Mouse (Mus musculus) gonadal fat pad, adult 2 months (tissue): ENCODE measurements around the gene Hmgb4. TPM values are rescaled to one million over a fixed set of nuclear protein-coding genes. Genes with fewer than 3 reads are reported as not detected.

Source experiments
- DNase-seq: peaks from one replicate; pipeline ENCODE4 v3.0.0-alpha.2; 2012; ENCODE audit warnings: low read depth
- polyA plus RNA-seq: library from polyadenylated mRNA; depleted of rRNA; stranded (reverse); fragments of >200 nt; gene quantifications from 2 replicates; pipeline ENCODE4 v1.2.3, GENCODE M21; 2012; rRNA removed

Gene Hmgb4
- polyA plus RNA-seq = 0.49 and 0.99 TPM in 2 replicates

DNA sequence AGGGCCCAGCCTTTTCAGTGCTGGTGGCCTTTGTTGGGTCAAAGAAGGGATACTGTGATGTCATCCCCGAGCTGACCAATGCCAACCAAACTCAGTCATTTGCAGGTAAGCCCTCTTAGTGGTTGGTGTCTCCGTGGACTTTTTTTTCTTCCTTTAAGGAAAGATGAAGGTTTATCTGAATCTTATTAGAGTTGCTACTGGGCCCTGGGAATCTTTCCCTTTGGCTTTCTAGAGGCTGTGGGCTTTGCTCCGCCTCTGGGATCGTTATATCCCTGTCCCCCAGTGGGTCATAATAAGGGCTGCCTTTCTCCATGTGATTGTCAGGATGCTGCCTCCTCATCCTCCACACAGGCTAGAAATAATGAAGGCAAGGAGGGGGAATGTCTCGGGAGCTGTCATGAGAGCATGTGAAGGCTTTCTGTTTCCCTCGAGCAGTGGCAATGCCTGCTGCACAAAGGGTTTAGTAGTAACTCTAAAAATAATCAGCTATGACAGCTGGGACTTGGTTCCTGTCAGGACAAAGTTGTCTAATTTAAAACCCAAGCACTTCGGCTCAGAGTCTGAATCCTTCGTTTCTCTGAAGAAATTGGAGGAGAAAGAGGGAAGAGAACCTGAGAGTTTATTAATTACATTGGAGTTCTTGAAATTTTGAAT, at the start of gene Hmgb4:
Gene Hmgb4, minus strand, starts transcription at position 51 of the 654 bp plus-strand sequence.
- DNase-seq = no peak

DNA sequence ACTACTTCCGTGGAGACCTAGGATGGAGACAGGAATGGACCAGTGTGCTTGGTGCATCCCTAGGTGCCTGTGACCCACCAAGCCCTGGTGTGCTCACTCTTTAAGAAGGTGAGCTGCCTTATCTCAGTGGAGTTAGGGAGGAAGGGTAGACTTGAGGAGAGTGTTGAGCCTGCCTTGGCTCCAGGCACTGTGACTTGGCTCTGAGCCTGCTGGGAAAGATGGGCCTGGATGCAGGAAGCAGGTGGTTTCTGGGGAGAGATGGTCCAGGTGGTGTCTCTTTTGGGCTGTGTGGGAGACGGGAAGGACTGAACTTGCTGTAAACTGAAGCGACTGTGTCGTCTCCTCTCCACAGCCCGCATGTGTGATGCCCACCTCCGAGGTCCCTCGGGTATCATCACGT, 45.3 kb upstream of the Hmgb4 start:
- no peak for DNase-seq

DNA sequence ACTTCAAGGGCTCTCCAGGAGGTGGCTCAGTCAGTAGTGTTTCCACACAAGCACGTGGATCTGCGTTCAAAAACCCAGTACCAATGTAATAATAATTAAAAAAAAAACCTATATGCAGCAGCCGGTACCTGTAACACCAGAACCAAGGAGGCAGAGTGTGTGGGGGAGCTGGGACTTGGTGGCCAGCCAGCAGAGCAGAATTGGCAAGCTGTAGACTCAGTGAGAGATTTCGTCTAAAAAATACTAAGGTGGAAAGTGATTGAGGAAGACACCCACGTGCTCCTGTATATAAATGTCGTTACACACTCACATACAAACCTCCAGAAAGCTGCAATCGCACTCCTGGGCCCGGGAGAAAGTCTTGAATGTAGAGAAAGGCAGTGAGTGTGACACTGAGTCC, 43.3 kb upstream of the Hmgb4 start:
- DNase-seq = no peak

DNA sequence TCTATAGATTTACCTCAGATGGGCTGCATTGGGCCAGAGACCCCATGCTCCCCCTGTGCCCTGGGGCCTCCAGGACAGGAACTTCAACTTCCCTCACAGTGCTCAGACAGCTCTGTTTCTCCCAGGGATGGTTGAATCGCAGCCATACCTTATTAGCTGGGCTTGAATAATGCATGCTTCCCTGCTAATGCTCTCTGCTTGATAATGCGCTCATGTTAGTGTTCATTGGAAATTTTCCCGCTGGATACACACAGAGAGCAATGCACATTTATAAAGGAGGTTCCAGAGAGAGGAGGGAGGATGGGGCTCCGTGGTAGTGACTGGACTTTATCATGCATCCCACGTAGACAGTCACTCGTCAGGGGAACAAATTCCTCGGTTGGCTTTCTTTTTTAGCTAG, 27.3 kb upstream of the Hmgb4 start:
- no peak for DNase-seq

DNA sequence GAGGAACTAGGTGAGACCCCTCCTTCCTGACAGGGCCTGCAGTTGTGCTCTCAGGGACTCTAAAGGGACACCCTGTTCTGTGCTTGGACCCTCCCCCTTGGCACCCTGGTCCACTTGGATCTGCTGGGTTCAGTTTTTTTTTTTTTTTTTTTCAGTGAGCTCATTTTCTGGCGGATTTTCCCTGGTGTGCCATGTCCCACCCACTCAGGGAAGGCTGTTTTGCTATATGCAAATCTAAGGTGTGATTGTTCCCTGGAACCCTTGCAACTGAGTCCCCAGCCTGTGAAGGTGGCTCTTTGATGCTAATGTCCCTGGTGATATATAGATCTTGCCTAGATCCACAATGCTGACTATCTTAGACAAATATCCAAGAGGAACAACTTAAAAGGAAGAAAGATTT, 24.3 kb upstream of the Hmgb4 start:
- no peak for DNase-seq

DNA sequence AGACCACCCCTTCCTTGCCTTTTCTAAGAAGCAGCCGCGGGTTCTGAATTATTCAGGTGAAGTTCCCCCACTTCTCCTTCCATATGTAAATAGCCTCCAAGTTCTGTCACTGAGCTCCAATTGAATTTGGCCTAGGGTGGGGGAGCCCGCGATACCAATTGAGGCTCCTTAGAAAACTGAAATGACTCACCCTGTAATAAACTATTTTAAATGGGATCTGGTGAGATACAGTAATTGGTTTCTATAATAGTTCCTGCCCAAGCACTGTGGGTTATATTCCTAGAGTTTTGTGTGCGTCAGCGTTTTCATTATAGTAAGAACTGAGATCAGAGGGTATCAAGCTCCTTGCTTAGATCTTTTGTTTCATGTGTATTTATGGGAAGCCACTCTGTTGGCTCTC, 14.8 kb upstream of the Hmgb4 start:
- no peak for DNase-seq

DNA sequence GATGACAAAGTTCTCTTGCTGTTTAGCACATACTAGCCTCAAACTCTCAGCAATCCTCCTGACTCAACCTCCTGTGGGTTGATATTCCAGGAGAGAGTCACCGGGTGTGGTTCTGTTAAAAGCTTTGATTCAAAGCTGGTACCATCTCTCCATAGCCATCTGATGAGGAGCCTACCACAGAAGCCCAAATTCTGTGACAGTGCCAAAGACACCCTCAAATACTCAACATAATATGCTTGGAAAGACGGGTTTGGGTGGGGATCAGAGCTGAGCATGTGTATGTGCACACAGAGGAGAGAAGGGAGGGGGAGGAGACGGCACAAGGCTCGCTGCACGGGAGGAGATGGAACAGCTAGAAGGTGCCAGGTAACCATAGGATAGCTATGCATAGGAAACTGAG, 14.4 kb upstream of the Hmgb4 start:
- DNase-seq = no peak

DNA sequence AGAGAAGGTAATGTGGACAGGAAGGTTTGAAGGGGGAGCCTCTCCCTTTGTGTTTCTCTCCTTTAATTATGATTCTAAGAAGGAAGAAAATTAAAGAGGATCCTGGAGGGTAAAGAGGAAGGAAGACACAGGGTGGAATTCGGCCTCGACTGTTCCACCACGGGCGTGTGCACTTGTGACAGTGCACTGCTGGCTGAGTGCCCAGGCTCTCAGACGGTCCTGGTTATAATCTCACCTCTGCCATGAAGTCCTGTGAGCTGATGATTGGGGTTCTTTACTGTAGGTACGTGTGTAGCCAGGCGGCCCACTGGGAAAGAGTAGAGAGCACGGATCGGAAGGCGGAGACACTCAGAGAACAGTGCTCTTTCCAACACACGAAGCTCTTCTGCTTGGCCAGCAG, 12.4 kb upstream of the Hmgb4 start:
- DNase-seq = no peak

DNA sequence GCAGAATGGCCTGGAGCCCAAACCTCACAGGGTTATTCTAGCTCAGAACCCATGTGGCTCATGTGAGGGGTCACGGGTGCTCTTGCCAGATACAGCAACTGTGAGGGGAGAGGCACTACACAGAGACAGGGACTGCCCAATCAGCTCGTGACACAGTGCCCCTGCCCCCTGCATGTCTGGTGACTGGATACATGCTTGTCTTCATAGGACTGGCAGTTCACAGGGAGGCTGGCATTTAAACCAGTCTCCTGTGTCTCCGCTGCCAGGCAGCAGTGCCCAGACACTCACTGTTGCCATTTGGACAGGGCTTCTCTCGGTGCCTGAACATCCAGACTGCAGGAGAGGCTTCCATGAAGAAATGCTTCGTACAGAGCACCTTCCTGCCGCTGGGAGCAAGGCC, 11.7 kb upstream of the Hmgb4 start:
- no peak for DNase-seq

DNA sequence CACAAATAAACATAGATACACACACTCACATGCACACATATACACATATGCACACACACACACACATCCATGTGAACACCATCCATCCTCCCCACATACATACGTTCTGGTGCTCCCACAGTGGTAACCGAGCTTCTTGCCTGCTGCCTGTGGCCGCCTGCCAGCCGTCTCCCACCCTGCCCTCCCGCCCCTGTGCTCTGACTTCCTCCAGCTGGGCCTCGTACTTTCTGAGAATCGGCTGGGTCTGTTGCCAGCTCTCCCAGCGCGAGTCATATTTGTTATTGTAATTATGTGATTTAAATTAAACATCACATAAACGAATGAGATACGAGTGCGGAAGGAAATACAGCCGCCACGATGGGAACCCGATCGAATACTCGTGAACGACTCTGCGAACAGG, 10.2 kb upstream of the Hmgb4 start:
- no peak for DNase-seq

DNA sequence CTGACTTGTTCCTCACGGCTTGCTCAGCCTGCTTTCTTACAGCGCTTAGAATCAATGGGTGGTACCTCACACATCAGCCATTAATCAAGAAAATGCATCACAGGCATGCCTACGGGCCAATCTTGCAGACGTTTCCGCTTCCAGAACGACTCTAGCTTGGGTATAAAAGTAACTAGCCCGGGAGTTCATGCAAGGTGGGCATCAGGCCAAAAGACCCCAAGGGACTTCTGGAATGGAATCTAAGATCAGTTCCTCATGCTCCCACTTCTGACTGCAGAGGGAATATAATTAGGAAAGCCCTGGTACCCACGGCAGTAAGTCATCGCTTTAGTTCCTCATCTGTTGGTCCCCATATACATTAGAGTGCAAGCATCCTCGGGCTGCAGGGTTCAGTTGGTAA, 9.4 kb upstream of the Hmgb4 start:
- DNase-seq = no peak

DNA sequence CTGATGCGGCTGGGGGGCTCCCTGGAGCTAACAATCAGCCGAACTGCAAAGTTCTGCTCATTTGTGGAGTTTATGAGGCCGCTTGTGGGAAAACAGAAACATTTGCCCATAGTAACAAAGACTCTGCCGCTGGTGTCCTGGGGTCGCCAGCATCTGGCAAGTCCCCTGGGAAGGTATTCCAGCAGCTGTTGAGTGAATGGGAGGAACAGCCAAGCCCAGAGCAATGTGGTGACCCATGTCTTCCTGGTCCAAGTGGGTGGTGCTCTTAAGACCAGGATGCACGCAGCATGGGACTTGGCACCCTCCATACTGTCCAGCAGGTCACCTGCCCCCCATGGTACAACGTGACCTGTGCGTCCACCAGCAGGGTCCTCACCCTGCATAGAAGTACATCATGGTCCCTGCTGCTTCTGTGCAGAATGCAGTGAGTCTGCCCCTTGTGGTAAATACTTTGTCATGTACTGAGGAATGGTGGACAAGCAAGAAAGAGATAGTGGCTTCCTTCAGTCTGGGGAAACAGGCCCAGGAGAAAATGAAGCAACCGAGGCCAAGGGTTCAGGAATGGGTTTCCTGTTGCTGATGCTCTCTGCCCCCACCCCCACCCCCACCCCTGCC, 8.6 kb upstream of the Hmgb4 start:
- no peak for DNase-seq

DNA sequence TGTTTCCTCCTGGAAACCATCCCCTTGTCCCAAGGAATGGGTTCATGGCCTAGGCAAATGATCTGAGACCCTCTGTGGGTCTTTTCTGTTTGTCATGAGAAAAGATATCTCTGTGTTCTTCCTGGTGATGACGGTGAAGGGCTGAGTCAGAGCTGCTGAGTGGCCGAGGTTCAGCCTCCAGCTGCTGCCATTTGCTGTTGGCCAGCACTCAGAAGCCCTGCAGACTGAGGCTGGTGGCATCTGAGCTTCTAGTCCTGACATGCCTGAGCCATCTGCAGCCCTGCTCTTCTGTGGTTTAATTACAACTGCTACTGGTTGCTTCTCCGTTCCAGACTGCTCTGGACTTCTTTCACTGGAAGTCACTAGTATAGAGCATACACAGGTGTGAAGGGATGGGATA, 4.6 kb upstream of the Hmgb4 start:
- DNase-seq = no peak

DNA sequence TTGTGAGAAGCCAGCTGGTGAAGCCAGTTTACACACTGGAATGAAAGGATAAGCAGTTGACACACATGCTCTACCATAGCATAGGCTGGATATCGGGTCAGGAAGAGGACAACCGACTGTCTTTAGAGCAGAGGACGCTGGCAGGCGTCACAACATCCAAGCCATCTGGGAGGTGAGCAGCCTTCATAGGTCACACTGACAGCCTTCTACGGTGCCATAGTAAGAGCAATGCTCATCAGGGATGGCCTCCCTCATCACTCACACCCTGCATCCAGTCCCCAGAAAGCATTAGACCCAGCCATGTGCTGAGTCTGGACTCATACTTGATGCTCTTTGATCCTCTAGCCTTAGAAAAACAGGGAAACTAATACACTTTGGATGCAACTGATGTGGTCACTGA, 3.7 kb upstream of the Hmgb4 start:
- no peak for DNase-seq

DNA sequence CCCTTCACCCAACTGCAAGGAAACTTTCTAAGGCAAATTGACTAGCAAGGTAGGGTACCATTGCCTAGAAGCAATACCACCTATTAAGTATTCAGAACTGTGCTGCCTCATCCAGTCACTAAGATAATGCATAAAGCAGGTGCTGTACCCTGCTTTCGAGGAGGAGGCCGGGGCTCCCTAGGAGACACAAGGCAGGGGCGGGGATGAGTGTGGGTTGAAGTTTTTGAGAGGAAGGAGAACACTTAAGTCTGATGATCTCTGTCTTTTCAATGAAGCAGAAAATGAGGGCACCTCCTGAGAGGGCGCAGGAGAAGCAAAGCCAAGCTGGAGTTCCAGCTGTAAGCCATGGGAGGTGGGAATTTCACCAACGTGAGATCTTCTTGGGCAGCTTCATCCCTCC, 1.5 kb downstream of the Hmgb4 start:
- DNase-seq = no peak

DNA sequence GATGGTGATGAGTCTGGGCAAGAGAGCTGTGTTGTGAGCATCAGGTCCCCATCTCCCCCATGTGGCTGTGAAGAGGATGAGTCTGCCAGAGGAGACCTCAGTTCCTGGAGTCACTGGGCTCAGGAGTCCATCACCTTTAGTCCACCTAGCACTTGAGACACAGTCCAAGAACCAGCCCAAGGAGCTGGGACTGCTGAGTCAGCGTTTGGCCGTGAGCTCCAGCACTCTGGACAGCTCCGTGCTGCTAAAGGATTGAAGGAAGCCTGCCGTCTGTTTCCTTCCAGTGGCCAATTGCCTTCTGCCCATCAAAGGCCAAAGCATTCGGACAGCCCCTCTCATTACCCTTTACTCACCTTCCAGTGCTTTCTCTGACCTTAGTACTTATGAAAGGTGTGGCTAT, 12.1 kb downstream of the Hmgb4 start:
- DNase-seq = no peak

DNA sequence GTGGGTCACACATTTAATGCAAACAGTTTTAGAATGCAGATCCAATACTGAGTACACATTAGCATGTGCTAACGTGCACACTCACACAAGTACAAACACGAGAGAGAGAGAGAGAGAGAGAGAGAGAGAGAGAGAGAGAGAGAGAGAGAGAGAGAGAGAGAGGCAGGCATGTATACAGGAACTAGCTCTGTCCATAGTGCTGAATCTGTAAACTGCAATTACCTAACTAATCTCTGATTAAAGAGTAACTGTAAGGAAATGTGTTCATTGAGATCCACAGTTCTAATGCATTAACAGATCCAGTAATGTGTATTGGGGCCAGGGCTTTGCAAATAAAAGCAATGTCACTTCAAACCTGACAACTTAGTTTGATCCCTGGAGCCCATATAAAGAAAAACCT, 15.6 kb downstream of the Hmgb4 start:
- no peak for DNase-seq

DNA sequence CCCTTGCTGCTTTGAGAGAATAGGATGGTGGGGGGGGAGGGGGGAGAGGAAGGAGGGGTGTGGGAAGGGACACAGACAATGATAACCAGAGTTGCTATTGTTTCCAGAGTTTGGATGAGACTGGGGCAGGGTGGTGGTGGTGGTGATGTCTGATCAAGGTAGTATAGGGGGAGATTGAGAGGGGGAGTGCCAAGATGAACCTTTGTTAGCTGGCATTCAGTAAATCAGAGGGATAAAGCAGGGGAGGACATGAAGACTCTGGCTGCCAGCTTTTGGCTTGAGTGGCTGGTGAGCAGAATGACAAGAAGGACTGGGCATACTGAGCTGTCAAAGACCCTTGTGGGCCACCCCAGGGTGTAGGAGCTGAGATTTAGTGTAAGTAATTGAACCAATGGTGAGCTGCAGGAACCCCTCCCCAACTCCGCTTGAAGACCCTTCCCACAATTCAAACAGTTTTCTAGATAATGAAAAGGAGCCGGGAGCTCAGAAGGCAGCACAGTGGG, 18.9 kb downstream of the Hmgb4 start:
- no peak for DNase-seq

DNA sequence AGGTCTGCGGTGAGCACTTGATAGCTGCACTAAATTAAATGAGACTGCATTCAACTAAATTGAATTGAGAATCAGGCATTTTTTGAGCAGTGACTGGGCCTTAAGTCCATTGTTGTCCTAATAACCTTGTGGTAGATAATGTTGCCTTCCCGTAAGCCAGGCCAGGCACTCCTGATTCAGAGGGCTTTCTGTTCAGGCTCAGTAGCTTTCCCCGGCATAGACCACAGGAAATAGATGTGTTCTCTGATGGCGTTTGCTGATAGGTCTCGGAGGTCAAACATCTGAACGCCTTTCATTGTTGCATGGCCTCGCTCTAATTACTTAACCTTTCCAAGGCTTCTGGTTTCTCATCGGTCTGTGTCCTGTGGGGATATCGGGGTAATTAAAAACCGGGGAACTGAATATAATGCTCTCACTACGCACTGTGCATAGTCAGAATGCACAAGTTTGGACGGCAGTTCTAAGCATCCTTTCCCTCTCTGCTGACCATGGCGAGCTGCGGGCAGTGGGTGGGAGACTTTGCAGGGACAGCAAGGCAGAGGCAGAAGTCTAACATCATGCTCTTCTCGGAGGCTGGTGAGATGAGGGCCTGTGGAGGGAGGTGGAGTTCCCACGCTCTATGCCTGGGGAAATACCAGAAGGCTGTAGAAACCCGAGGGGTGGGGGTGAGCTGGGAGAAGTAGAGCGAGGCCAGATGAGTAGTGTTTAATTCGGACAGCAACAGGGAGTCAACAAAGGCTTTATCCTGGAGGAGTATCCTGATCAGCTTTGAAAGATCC, 19.5 kb downstream of the Hmgb4 start:
- DNase-seq = no peak

DNA sequence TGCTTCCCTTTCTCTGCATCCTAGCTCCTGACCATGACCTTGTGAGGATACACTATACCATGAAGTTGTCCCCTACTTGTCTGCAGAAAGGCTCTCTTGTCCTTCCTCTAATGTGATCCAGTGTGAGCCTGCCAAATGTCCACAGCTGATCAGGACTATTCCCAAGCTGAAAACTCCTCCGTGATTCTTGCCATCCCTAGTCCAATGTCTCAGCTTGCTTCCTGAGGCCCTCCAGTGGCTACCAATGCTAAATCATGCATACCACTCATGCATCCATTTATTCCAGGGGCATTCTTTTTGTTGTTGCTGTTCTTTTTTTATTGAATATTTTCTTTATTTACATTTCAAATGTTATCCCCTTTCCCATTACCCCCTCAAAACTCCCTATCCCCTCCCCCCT, 21.6 kb downstream of the Hmgb4 start:
- no peak for DNase-seq

DNA sequence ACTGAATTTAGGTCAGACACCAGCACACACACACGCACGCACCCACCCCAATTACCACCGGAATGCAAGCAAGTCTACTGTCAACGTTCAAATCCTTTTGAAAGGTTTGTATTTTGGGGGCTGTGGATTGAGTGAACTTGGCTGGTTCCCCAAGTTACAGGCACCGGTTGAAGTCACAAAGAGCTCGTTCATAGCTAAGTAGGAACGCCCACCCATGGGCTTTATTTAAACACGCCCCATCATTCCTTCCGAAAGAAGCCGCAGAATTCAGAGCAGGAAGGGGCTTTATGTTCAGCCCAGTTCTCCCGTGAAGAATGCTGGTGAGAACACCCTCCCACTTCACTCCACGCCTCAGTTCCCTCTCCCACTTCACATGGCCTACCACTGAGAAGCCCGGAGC, 27.3 kb downstream of the Hmgb4 start:
- no peak for DNase-seq

DNA sequence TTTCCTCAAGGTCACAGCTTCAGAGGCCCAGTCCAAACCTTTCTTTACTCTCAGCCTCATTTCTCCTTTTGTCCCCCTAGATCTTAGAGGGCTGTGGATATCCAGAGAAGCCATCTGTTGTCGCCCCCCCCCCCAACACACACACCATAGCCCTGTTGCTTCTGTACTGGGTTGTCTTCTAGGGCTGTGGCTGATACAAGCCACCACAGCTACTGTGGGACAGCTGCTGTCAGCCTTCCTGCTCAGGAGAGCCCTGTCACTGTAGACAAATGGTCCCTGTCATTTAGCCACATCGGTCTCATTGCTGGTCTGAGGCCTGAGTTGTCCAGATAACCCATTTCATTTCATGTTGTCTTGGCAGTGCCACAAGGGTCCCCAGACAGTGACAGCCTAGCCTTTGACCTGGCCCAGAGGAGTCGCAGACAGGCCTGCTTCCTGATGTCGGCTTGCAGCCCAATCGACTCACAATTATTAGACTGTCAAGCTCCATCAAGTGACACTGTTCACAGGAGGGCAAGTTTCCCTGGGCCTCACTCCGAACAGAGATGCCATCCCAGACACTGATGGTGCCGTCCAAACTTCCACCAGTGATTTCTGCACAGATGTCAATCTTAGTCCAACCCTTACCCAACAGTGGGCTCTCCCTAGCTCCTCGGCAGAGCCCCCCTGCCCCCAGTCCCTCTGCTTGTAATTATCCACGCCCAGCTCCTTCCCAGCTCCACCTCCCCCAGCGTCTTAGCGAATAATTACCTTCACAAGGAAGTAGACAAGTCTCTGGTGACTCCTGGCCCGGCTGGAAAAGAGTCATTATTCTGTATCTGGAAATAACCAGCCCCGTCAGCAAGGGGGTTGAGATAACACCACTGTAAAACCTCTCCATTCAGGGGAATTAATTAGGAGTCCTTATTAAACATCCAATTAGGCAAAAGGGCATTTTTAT, 33.1 kb downstream of the Hmgb4 start:
- no peak for DNase-seq
